Mouse (Mus musculus): ENCODE measurements around the gene Scrn1. TPM values are rescaled to one million over a fixed set of nuclear protein-coding genes. Genes with fewer than 3 reads are reported as not detected.

The Scrn1 gene
- polyA plus RNA-seq, 1 experiment from 2014 or later: 0.34 TPM

DNA sequence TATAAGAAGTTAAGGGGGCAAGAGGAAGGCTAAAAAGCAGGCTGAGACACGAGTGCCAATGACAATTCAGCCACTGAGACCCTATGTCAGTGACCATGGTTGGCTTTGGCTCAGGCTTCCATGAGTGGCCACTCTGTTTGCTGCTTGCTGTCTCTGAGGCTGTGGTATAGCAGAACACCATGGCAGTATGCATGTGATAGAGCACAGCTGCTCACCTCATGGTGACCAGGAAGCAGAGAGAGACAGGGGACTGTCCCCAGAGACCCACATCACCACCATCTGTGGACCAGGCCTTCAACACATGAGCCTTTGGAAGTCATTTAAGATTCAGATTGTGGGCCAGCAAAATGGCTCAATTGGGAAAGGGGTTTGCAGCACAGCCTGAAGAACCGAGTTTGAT lies 22.6 kb downstream of the Scrn1 start:
- WGBS (ENCODE audit: insufficient replicate concordance): 53% methylated on average over 2 of the region's 2 CpGs
- no peaks in the 10 kb centered on the region for H3K9me3 ChIP-seq (replicated peaks; ENCODE audit: control insufficient read depth, low read length)
- H3K4me1 ChIP-seq (ENCODE audit: control insufficient read depth, low read depth, low read length): no peaks in the 10 kb centered on the region
- H3K4me3 ChIP-seq (ENCODE audit: low read depth, low read length): no peak overlapping the region
- no peak for ATAC-seq (ENCODE audit: low read depth)
- no peaks in the 10 kb centered on the region for H3K27me3 ChIP-seq (ENCODE audit: control insufficient read depth, insufficient read depth, low read depth, low read length)
- no peak overlapping the region for H3K9ac ChIP-seq (ENCODE audit: low read depth, low read length)
- no peak overlapping the region for H3K27ac ChIP-seq (ENCODE audit: low read length)
- no peak overlapping the region for H3K4me2 ChIP-seq (ENCODE audit: low read depth, low read length)
- no peaks in the 10 kb centered on the region for H3K36me3 ChIP-seq (ENCODE audit: control insufficient read depth, insufficient read depth)

DNA sequence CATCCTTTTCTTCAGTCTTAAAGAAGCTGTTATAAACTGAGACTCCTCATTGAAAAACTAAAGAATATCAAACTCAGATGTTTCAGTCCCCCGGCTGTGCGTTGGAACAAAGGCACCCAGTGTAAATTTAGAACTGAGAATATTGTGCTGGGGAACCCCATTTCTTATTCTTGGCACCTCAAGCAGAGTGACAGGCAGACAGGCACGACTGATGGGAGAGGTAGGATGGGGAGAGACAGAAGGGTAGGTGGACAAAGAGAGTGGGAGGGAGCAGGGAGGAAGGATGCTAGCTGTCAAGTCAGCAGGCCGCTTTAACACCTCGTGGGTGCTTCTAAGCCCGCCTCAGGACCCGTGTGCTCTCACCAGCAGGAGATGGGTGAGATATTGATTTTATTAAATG lies 23.5 kb downstream of the Scrn1 start:
- Histone ChIP-seq H3K9me3 (replicated peaks; ENCODE audit: control insufficient read depth, low read length) (no peaks in the 10 kb centered on the region), H3K36me3 (ENCODE audit: control insufficient read depth, insufficient read depth) (no peaks in the 10 kb centered on the region), H3K4me2 (ENCODE audit: low read depth, low read length) (no peak overlapping the region), H3K27me3 (ENCODE audit: control insufficient read depth, insufficient read depth, low read depth, low read length) (no peaks in the 10 kb centered on the region), H3K4me1 (ENCODE audit: control insufficient read depth, low read depth, low read length) (no peaks in the 10 kb centered on the region), H3K27ac (ENCODE audit: low read length) (no peak overlapping the region), H3K4me3 (ENCODE audit: low read depth, low read length) (no peak overlapping the region), H3K9ac (ENCODE audit: low read depth, low read length) (no peak overlapping the region)
- WGBS (ENCODE audit: insufficient replicate concordance): 72% methylated on average over 7 of the region's 7 CpGs
- no peak for ATAC-seq (ENCODE audit: low read depth)

DNA sequence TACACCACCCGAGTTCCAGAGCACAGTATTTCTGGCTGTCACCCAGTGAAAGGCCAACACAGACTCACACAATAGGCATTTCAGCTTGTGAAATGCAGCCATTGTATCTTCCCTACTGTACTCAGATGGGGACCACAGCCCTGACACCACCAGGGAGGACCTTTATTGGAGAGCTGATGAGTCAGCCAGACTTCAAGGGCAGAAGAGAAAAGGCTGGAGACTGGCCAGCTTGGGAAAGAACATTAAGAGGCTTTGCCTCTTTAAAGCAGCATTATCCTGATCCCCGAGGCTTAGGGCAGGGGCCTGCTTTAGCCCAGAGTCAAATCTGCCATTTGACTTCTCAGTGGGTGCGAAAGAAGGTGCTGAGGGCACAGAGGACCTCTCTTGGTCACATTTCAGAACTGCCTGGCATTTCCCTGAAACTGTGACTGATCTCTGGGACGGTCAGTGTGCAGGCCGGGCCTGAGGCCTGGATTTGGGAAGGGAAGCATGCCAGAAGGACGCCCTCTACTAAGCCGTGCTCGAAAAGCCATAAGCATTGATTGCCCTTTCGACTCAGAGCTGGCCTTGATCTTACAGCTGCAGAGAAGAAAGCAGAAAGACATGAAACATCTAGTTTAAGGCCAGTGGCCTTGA lies 25.9 kb downstream of the Scrn1 start:
- Histone ChIP-seq H3K27me3 (ENCODE audit: control insufficient read depth, insufficient read depth, low read depth, low read length) (no peaks in the 10 kb centered on the region), H3K27ac (ENCODE audit: low read length) (no peak overlapping the region), H3K4me2 (ENCODE audit: low read depth, low read length) (no peak overlapping the region), H3K36me3 (ENCODE audit: control insufficient read depth, insufficient read depth) (no peaks in the 10 kb centered on the region), H3K9me3 (replicated peaks; ENCODE audit: control insufficient read depth, low read length) (no peaks in the 10 kb centered on the region), H3K4me1 (ENCODE audit: control insufficient read depth, low read depth, low read length) (no peaks in the 10 kb centered on the region), H3K4me3 (ENCODE audit: low read depth, low read length) (no peak overlapping the region), H3K9ac (ENCODE audit: low read depth, low read length) (no peak overlapping the region)
- ATAC-seq (ENCODE audit: low read depth): no peak
- 58% methylated on average over 9 of the region's 9 CpGs for WGBS (ENCODE audit: insufficient replicate concordance)

DNA sequence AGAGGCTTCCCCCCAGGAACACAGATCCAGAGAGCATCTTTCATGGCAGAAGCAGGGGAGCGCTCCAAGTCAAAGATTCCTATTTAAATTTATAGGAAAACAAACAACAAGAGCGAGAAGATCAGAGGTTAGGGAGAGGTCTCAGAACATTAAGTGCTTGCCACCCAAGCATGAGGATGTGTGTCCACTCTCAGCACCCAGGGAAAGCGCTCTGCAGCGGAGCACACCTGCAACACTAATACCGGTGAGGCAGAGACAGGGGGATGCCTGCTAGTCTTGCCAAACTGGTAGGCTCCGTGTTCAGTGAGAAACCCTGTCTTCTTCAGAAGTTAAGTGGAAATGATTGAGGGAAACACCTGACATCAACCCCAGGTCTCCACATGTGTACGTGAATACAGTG lies 26.9 kb downstream of the Scrn1 start:
- Histone ChIP-seq H3K9ac (ENCODE audit: low read depth, low read length) (no peak overlapping the region), H3K4me2 (ENCODE audit: low read depth, low read length) (no peak overlapping the region), H3K9me3 (replicated peaks; ENCODE audit: control insufficient read depth, low read length) (no peaks in the 10 kb centered on the region), H3K4me1 (ENCODE audit: control insufficient read depth, low read depth, low read length) (no peaks in the 10 kb centered on the region), H3K36me3 (ENCODE audit: control insufficient read depth, insufficient read depth) (no peaks in the 10 kb centered on the region), H3K4me3 (ENCODE audit: low read depth, low read length) (no peak overlapping the region), H3K27me3 (ENCODE audit: control insufficient read depth, insufficient read depth, low read depth, low read length) (no peaks in the 10 kb centered on the region), H3K27ac (ENCODE audit: low read length) (no peak overlapping the region)
- WGBS (ENCODE audit: insufficient replicate concordance): 83% methylated on average over 7 of the region's 7 CpGs
- no peak for ATAC-seq (ENCODE audit: low read depth)

DNA sequence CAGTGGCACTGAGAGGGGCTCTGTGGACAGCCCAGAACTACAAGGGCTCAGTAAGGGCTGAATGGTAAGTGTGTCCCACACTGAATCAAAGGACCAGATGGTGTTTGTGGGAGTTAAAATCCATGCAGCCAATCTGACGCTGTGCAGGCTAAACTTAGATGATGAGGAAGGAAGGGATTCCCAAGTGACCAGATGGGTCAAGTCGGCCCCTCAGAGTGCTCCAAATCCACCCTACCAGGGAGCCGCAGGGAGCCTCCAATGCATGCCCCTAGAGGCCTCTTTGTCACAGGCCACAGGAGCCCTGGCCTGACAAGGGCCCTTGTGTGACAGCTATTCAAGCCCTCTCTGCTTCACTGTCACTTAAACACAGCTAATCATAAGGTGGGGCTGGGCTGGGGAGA lies 27.5 kb downstream of the Scrn1 start:
- WGBS (ENCODE audit: insufficient replicate concordance): 53% methylated on average over 3 of the region's 3 CpGs
- Histone ChIP-seq H3K36me3 (ENCODE audit: control insufficient read depth, insufficient read depth) (no peaks in the 10 kb centered on the region), H3K9me3 (replicated peaks; ENCODE audit: control insufficient read depth, low read length) (no peaks in the 10 kb centered on the region), H3K9ac (ENCODE audit: low read depth, low read length) (no peak overlapping the region), H3K4me2 (ENCODE audit: low read depth, low read length) (no peak overlapping the region), H3K27me3 (ENCODE audit: control insufficient read depth, insufficient read depth, low read depth, low read length) (no peaks in the 10 kb centered on the region), H3K4me3 (ENCODE audit: low read depth, low read length) (no peak overlapping the region), H3K4me1 (ENCODE audit: control insufficient read depth, low read depth, low read length) (no peaks in the 10 kb centered on the region), H3K27ac (ENCODE audit: low read length) (no peak overlapping the region)
- ATAC-seq (ENCODE audit: low read depth): no peak

DNA sequence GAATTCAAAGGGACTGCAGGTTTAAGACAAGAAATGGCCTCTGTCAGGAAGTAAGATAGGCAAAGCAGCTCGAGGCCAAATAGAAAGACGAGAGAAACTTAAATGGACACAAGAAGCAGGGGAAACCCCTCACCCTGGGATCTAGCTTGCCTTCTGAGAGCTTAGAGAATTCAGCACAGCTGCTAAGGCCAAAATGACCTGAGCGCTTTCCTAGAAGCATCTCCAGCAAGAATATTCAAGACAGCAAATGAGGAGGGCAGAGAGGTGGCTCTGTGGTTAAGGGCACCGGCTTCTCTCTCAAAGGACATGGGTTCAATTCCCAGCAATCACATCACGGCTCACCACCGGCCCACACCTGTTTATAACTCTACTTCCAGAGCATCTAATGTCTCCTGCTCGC lies 29.2 kb downstream of the Scrn1 start:
- H3K4me3 ChIP-seq (ENCODE audit: low read depth, low read length): no peak overlapping the region
- H3K4me2 ChIP-seq (ENCODE audit: low read depth, low read length): no peak overlapping the region
- ATAC-seq (ENCODE audit: low read depth): no peak
- no peaks in the 10 kb centered on the region for H3K27me3 ChIP-seq (ENCODE audit: control insufficient read depth, insufficient read depth, low read depth, low read length)
- no peak overlapping the region for H3K27ac ChIP-seq (ENCODE audit: low read length)
- H3K9me3 ChIP-seq (replicated peaks; ENCODE audit: control insufficient read depth, low read length): no peaks in the 10 kb centered on the region
- WGBS (ENCODE audit: insufficient replicate concordance): 60% methylated on average over 7 of the region's 7 CpGs
- H3K9ac ChIP-seq (ENCODE audit: low read depth, low read length): no peak overlapping the region
- H3K36me3 ChIP-seq (ENCODE audit: control insufficient read depth, insufficient read depth): no peaks in the 10 kb centered on the region
- H3K4me1 ChIP-seq (ENCODE audit: control insufficient read depth, low read depth, low read length): no peaks in the 10 kb centered on the region

DNA sequence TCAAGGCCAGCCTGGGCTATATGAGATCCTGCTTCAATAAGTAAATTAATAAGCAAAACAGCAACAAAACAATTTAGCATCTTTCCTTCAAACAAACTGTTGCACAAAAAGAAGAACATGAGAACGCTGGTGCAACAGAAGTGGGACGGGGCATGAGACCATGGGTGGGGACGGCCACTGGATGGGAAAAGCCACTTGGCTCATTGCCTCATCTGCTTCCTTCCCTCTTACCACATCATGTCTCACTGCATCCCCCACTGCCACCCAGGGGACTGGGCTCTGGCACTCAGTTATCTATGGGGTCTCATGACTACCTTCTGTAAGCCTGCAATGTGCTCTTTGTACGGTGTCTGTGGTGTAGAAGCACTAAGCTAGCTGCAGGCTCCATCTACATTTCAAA lies 30.8 kb downstream of the Scrn1 start:
- ATAC-seq (ENCODE audit: low read depth): no peak
- no peak overlapping the region for H3K27ac ChIP-seq (ENCODE audit: low read length)
- no peak overlapping the region for H3K4me3 ChIP-seq (ENCODE audit: low read depth, low read length)
- H3K4me1 ChIP-seq (ENCODE audit: control insufficient read depth, low read depth, low read length): no peaks in the 10 kb centered on the region
- H3K9me3 ChIP-seq (replicated peaks; ENCODE audit: control insufficient read depth, low read length): no peaks in the 10 kb centered on the region
- no peak overlapping the region for H3K4me2 ChIP-seq (ENCODE audit: low read depth, low read length)
- no peak overlapping the region for H3K9ac ChIP-seq (ENCODE audit: low read depth, low read length)
- whole genome bisulfite sequencing (ENCODE audit: insufficient replicate concordance): 61% methylated on average over 4 of the region's 4 CpGs
- H3K27me3 ChIP-seq (ENCODE audit: control insufficient read depth, insufficient read depth, low read depth, low read length): no peaks in the 10 kb centered on the region
- H3K36me3 ChIP-seq (ENCODE audit: control insufficient read depth, insufficient read depth): no peaks in the 10 kb centered on the region

DNA sequence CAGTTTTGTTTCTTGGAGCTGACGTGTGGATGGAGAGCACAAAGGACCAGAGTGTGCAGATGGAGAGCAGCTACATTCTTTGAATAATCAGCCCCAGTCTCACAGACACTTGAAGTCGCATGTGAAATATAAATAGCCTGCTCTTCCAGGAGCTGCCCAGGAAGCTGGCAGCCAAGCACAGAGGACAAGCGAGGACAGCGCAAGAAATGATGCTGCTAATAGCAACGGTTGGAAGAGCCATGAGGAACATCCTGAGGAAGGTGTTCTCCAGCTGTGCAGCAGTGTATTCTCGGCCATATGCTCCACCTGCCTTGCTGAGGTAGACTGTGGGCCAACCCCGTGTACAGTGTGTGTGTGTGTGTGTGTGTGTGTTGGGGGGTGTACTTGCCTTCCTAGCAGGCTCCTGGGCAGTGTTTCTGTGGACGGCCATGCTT lies 35.2 kb downstream of the Scrn1 start:
- H3K4me2 ChIP-seq (ENCODE audit: low read depth, low read length): no peak overlapping the region
- no peak overlapping the region for H3K9ac ChIP-seq (ENCODE audit: low read depth, low read length)
- no peak overlapping the region for H3K27ac ChIP-seq (ENCODE audit: low read length)
- 45% methylated on average over 8 of the region's 8 CpGs for WGBS (ENCODE audit: insufficient replicate concordance)
- no peaks in the 10 kb centered on the region for H3K9me3 ChIP-seq (replicated peaks; ENCODE audit: control insufficient read depth, low read length)
- H3K36me3 ChIP-seq (ENCODE audit: control insufficient read depth, insufficient read depth): no peaks in the 10 kb centered on the region
- H3K27me3 ChIP-seq (ENCODE audit: control insufficient read depth, insufficient read depth, low read depth, low read length): no peaks in the 10 kb centered on the region
- H3K4me1 ChIP-seq (ENCODE audit: control insufficient read depth, low read depth, low read length): no peaks in the 10 kb centered on the region
- ATAC-seq (ENCODE audit: low read depth): no peak
- no peak overlapping the region for H3K4me3 ChIP-seq (ENCODE audit: low read depth, low read length)

DNA sequence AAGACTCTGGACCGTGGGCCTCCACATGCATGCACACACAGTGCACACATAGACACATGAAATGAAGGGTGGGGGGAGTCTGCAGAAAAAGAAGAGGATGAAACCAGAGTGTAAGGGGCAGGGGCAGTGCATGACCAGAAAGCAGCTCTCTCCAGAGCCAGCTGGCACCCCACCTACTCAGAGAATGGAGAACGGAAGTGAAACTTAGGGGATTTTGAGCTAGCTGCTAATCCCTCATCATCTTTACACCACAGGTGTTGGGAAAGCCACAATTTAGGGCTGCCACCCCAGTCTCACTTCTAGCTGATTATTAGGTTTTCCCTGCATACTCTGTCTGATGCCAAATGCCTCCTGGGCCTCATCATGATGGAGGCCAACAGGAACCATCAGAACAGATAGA lies 36.1 kb downstream of the Scrn1 start:
- 65% methylated on average over 2 of the region's 2 CpGs for WGBS (ENCODE audit: insufficient replicate concordance)
- Histone ChIP-seq H3K27me3 (ENCODE audit: control insufficient read depth, insufficient read depth, low read depth, low read length) (no peaks in the 10 kb centered on the region), H3K9me3 (replicated peaks; ENCODE audit: control insufficient read depth, low read length) (no peaks in the 10 kb centered on the region), H3K9ac (ENCODE audit: low read depth, low read length) (no peak overlapping the region), H3K4me3 (ENCODE audit: low read depth, low read length) (no peak overlapping the region), H3K27ac (ENCODE audit: low read length) (no peak overlapping the region), H3K4me1 (ENCODE audit: control insufficient read depth, low read depth, low read length) (no peaks in the 10 kb centered on the region), H3K36me3 (ENCODE audit: control insufficient read depth, insufficient read depth) (no peaks in the 10 kb centered on the region), H3K4me2 (ENCODE audit: low read depth, low read length) (no peak overlapping the region)
- no peak for ATAC-seq (ENCODE audit: low read depth)
